Mouse (Mus musculus) kidney, adult 2 months (tissue): ENCODE results near the gene Fam110c. TPM values are rescaled to one million over a fixed set of nuclear protein-coding genes. Genes with fewer than 3 reads are reported as not detected.

Source experiments
- DNase-seq: peaks from one replicate; pipeline ENCODE4 v3.0.0; 2021
- H3K27ac ChIP-seq: fragments of 200-500 bp; 2 replicates; pipeline ENCODE4 v1.5.1; 2012; ENCODE audit warnings: low read depth, low read length, control low read depth, inconsistent platforms; ENCODE audit not compliant: insufficient read depth
- H3K27me3 ChIP-seq: fragments of 200-500 bp; replicated peaks from 2 replicates; pipeline ENCODE4 v1.6.1; 2012; ENCODE audit warnings: mild to moderate bottlenecking, moderate library complexity, low read length, inconsistent platforms; ENCODE audit not compliant: control insufficient read depth, insufficient read depth
- H3K36me3 ChIP-seq: fragments of 200-500 bp; 2 replicates; pipeline ENCODE4 v1.6.1; 2012; ENCODE audit warnings: mild to moderate bottlenecking, moderate library complexity, low read length, inconsistent platforms; ENCODE audit not compliant: control insufficient read depth, insufficient read depth
- H3K4me1 ChIP-seq: fragments of 200-500 bp; 2 replicates; pipeline ENCODE4 v1.6.1; 2011; ENCODE audit warnings: low read length; ENCODE audit not compliant: control insufficient read depth, insufficient read depth
- H3K4me3 ChIP-seq: fragments of 200-500 bp; 2 replicates; pipeline ENCODE4 v1.5.1; 2011; ENCODE audit warnings: mild to moderate bottlenecking, low read depth, low read length, control low read depth; ENCODE audit not compliant: insufficient read depth
- CTCF ChIP-seq: fragments of 200-500 bp; conservative IDR thresholded peaks from 2 replicates; pipeline ENCODE4 v1.5.1; 2011; ENCODE audit warnings: low read depth, mild to moderate bottlenecking, control low read depth, low read length, moderate library complexity, mixed read lengths; ENCODE audit not compliant: insufficient read depth, insufficient read length
- POLR2A ChIP-seq: fragments of 200-500 bp; IDR thresholded peaks from one replicate; pipeline ENCODE4 v1.6.1; 2011; ENCODE audit warnings: low read depth, low read length, control low read depth
- WGBS: fragments of 180-500 bp; shearing (Covaris S2); methylation state at CpG from one replicate; pipeline ENCODE4 v1.1.7; 2018; 5-methylcytosine and 5-hydroxymethylcytosine counted together
- polyA plus RNA-seq: library from polyadenylated mRNA; depleted of rRNA; stranded (reverse); fragments of >200 nt; gene quantifications from 2 replicates; pipeline ENCODE4 v1.2.3, GENCODE M21; 2012; rRNA removed

Gene Fam110c
- polyA plus RNA-seq, 1 experiment: 2.7 TPM

DNA sequence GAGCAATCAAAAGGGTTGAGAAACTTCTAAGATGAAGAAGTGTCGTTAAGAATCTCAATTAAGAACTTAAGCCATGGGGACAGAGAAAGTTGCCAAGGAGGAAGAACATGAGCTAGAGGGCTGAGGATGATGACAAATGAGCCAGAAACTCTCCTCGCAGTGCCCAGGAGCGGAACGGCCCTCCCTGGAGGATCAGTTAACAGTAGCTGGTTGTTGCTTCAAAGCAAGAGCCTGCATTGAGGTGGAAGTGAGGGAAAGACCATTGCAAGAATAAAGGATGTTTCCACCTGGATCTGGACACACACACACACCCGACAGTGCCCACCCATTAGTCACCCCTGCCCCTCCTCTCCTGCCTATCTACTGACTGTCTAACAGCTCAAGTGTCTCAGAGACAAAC is 46.9 kb downstream of the Fam110c start:
- H3K27ac ChIP-seq: no peak overlapping the region
- WGBS: 59% methylated on average over 5 of the region's 5 CpGs
- no peak overlapping the region for H3K4me3 ChIP-seq
- no peak for DNase-seq
- no peaks in the 10 kb centered on the region for H3K36me3 ChIP-seq
- H3K4me1 ChIP-seq: no peaks in the 10 kb centered on the region
- H3K27me3 ChIP-seq: no peaks in the 10 kb centered on the region
- no peak for TF ChIP-seq CTCF
- TF ChIP-seq POLR2A: no peak

- 0 out of 2 replicates have a peak, but pooled peaks cover 4% of the 10 kb centered on the region for H3K4me1 ChIP-seq
- TF ChIP-seq POLR2A (no peak), CTCF (no peak)
- DNase-seq: no peak
- no peak overlapping the region for H3K27ac ChIP-seq
- no peaks in the 10 kb centered on the region for H3K36me3 ChIP-seq
- H3K27me3 ChIP-seq: no peaks in the 10 kb centered on the region
- 44% methylated on average over 6 of the region's 6 CpGs for WGBS
- H3K4me3 ChIP-seq: no peak overlapping the region
Observed at GRCm38 (mm10) chr12:31122892-31123622, 49.4 kb downstream of the Fam110c start.

GRCm38 (mm10) chr12:31126071-31126470 is 52.4 kb downstream of the Fam110c start:
- Histone ChIP-seq H3K27ac (no peak overlapping the region), H3K27me3 (no peaks in the 10 kb centered on the region), H3K4me1 (peaks cover 11% of the 10 kb centered on the region; the same call in 1 of the 2 replicates), H3K4me3 (no peak overlapping the region), H3K36me3 (no peaks in the 10 kb centered on the region)
- TF ChIP-seq CTCF (no peak), POLR2A (no peak)
- WGBS: 0% methylated on average over 1 of the region's 1 CpGs
- DNase-seq: peak; percentile 33

GRCm38 (mm10) chr12:31129548-31129947 is 55.9 kb downstream of the Fam110c start:
- H3K27ac ChIP-seq: no peak overlapping the region
- H3K27me3 ChIP-seq: no peaks in the 10 kb centered on the region
- TF ChIP-seq CTCF (no peak), POLR2A (no peak)
- 61% methylated on average over 4 of the region's 4 CpGs for WGBS
- H3K36me3 ChIP-seq: no peaks in the 10 kb centered on the region
- H3K4me3 ChIP-seq: no peak overlapping the region
- H3K4me1 ChIP-seq: peaks cover 13% of the 10 kb centered on the region; the same call in 1 of the 2 replicates
- peak; percentile 64 for DNase-seq

Other genes starting within 250 kb of the Fam110c start
- gene Alkal2, start 189.5 kb upstream of the Fam110c start, polyA plus RNA-seq: 0.41 and 0.87 TPM in 2 replicates
- 9.6 and 12.2 TPM in 2 replicates for gene Acp1, start 162.3 kb upstream of the Fam110c start, polyA plus RNA-seq
- 11.6 and 13.5 TPM in 2 replicates for gene Sh3yl1, start 162.2 kb upstream of the Fam110c start, polyA plus RNA-seq
- gene Gm6993, start 166.9 kb downstream of the Fam110c start, polyA plus RNA-seq: not detected in 2 replicates
- gene Lamb1, start 191.4 kb downstream of the Fam110c start, polyA plus RNA-seq: 41.0 and 46.5 TPM in 2 replicates